ENCODE assay signal across 38 mouse cellular contexts in the genomic region with DNA sequence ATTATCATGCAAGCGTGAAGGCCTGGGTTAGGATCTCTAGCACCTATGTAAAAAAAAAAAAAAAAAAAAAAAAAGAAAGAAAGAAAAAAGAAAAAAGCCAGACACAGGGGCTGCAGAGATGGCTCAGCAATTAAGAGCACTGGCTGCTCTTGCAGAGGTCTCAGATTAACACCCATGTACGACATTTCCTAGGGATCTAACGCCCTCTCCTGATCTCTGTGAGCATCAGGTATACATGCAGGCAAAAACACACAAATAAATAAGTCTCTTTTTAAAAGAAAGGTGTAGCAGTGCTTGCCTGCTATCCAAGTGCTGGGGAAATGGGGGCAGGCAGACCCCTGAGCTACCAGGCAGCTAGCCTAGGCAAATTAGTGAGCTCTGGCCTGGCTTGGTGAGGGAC. TPM values are rescaled to one million over a fixed set of nuclear protein-coding genes. Genes with fewer than 3 reads are reported as not detected.
"Had no signal": no experiment of that assay in that cellular context is flagged by ENCODE, and none has a peak within 500 bp of the region (broad histone marks: within the 10 kb centered on the region; RNA-seq: fewer than 3 reads in every experiment).

No protein-coding gene starts in this region.

- H3K36me3 ChIP-seq: heart, embryonic 13.5 days; heart, embryonic 15.5 days; intestine, embryonic 15.5 days; limb, embryonic 10.5 days; limb, embryonic 12.5 days; liver, embryonic 13.5 days; liver, embryonic 15.5 days had no signal

- H3K9ac ChIP-seq: heart, embryonic 13.5 days; heart, embryonic 15.5 days; hindbrain, embryonic 14.5 days; intestine, embryonic 15.5 days; limb, embryonic 12.5 days; liver, embryonic 13.5 days; liver, embryonic 15.5 days had no signal

- H3K27ac ChIP-seq: gastrocnemius, adult 2 months; heart, adult 2 months; heart, embryonic 13.5 days; heart, embryonic 15.5 days; hindbrain, embryonic 14.5 days; intestine, embryonic 15.5 days; layer of hippocampus, adult 2 months; left cerebral cortex, adult 2 months; limb, embryonic 10.5 days; limb, embryonic 12.5 days; liver, embryonic 13.5 days; liver, embryonic 15.5 days had no signal

- H3K4me3 ChIP-seq: gastrocnemius, adult 2 months; heart, adult 2 months; heart, embryonic 13.5 days; heart, embryonic 15.5 days; intestine, embryonic 15.5 days; layer of hippocampus, adult 2 months; left cerebral cortex, adult 2 months; limb, embryonic 10.5 days; limb, embryonic 12.5 days; liver, embryonic 13.5 days; liver, embryonic 15.5 days had no signal

- H3K27me3 ChIP-seq: heart, embryonic 13.5 days; heart, embryonic 15.5 days; intestine, embryonic 15.5 days; limb, embryonic 12.5 days had no signal

- DNase-seq: gastrocnemius, adult 2 months; heart, adult 2 months; heart, postnatal 14 days; kidney, adult 18-20 months; kidney, adult 8-10 months; kidney, postnatal 10 days; kidney, postnatal 25 days; kidney, postnatal 4 days; liver; liver, embryonic 13.5 days had no signal

- H3K9me3 ChIP-seq: heart, embryonic 13.5 days; heart, embryonic 15.5 days; intestine, embryonic 15.5 days; limb, embryonic 10.5 days; limb, embryonic 12.5 days; liver, embryonic 13.5 days; liver, embryonic 15.5 days had no signal

RNA-seq across cellular contexts. Expression of gene Siglec1, which starts 15.0 kb away (rescaled TPM):
- total RNA-seq: granulocyte monocyte progenitor cell, adult 5-6 weeks; hematopoietic stem cell, adult 5-6 weeks had no signal
- polyA plus RNA-seq: inflammation-experienced regulatory T-cells, adult 6 months had no signal

RNA-seq across cellular contexts. Expression of gene Hspa12b, which starts 25.6 kb away (rescaled TPM):
- total RNA-seq: granulocyte monocyte progenitor cell, adult 5-6 weeks had no signal

RNA-seq across cellular contexts. Expression of gene Gm11037, which starts 31.8 kb away (rescaled TPM):
- total RNA-seq: gastrocnemius, adult 2 months; gastrocnemius, postnatal 4 days; granulocyte monocyte progenitor cell, adult 5-6 weeks; heart, adult 2 months; heart, postnatal 14 days; heart, postnatal 36 days; hematopoietic stem cell, adult 5-6 weeks; layer of hippocampus, adult 2 months; layer of hippocampus, postnatal 10 days; layer of hippocampus, postnatal 25 days; left cerebral cortex, adult 2 months; left cerebral cortex, postnatal 14 days; left cerebral cortex, postnatal 36 days had no signal
- polyA plus RNA-seq: frontal cortex, adult 2 months; heart, adult 2 months; heart, embryonic 11.5 days; heart, embryonic 13.5 days; heart, embryonic 15.5 days; heart, postnatal 0 days; hindbrain, embryonic 11.5 days; hindbrain, embryonic 14.5 days; hindbrain, embryonic 16.5 days; inflammation-experienced regulatory T-cells, adult 6 months; intestine, embryonic 15.5 days; intestine, postnatal 0 days; kidney, embryonic 14.5 days; kidney, embryonic 16.5 days; limb, embryonic 10.5 days; limb, embryonic 12.5 days; limb, embryonic 14.5 days; liver, embryonic 11.5 days; liver, embryonic 13.5 days; liver, embryonic 15.5 days had no signal

RNA-seq across cellular contexts. Expression of gene Adam33, which starts 37.9 kb away (rescaled TPM):
- total RNA-seq: hematopoietic stem cell, adult 5-6 weeks had no signal
